Mouse (Mus musculus) testis, adult 2 months (tissue): ENCODE measurements around the gene Il33.

Source experiments
- CTCF ChIP-seq: fragments of 200-500 bp; IDR thresholded peaks from 2 replicates; pipeline ENCODE4 v1.5.1; 2012; ENCODE audit warnings: low read depth, mild to moderate bottlenecking, inconsistent platforms, low read length, moderate library complexity; ENCODE audit not compliant: control insufficient read depth, insufficient read depth, insufficient replicate concordance
- POLR2A ChIP-seq: fragments of 200-500 bp; IDR thresholded peaks from 2 replicates; pipeline ENCODE4 v1.6.1; 2012; ENCODE audit warnings: low read depth, mild to moderate bottlenecking, inconsistent platforms, low read length, moderate library complexity; ENCODE audit not compliant: control insufficient read depth

- TF ChIP-seq CTCF (no peak), POLR2A (no peak)
These were observed 15.3 kb downstream of the Il33 start for GRCm38 (mm10) chr19:29940239-29940638.
